Mouse (Mus musculus) lung, postnatal 14 days (tissue): ENCODE results near the gene Lrrc4.

Experiments used
- DNase-seq: peaks from one replicate; pipeline ENCODE4 v3.0.0; 2021

The Lrrc4 gene

DNA sequence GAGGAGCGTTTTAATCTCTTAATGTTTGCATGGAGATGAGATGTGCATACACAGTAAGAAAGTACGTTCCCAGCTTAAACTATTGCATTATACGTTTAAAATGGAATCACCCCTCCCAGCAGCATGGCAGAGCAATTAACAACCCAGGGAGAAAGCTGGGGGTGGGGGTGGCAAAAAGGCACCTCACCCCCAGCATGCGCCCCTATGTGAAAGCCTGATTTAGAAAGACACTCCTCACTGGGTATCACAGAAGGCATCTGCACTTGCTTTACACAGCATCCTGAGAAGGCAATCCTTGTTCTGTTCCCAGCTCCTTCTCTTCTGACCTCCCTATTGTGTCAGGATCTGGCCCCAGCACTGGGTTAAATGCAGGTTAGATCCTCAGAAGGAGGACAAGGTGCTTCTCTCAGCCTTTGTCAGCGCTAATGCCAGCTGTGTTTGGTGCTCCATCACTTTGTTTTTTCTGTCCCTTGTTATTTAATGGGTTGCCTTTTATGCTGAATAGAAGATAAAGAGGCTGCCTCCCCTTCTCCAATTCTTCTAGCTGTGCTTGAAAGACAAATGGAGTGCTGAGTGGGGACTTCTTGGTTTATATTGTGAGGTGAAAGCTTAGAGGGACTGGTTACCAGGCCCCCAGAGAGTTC lies 69.3 kb downstream of the Lrrc4 start:
- no peak for DNase-seq

DNA sequence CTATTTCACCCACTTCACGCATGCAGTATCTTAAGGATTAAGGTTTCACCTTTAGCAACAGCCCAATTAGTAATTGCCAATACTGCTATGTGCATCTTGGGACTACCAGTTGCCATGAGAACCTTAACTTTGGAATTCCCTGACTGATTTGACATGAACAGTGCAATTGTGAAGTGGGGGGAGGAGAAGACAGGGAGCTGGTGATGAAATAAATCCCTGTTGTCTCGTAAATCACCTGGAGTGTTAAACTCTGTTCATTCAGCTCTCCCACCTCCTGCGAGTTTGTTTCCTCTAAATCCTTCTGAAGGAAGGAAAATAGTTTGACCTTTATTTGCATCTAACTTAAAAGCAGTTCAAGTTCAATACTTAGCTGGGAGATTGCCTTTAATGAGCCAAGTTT lies 69.8 kb downstream of the Lrrc4 start:
- no peak for DNase-seq

DNA sequence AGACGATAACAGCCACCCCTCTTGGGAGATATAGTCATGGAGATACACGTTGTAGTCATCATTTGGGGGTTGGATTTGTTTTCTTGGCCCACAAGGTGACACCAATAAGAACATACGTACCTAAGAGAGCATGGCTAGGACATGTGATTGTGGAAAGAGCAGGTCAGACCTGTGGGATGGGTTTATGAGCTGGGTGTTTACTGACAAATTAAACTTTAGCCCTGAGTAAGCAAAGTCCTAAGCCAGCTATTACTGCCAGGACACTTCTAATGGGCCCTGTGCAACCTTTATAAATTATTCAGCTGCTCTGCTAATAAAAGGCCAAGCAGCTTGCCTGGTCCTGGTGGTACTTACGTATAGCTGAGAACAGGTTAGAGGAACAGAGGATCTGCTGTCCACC lies 73.3 kb downstream of the Lrrc4 start:
- no peak for DNase-seq

DNA sequence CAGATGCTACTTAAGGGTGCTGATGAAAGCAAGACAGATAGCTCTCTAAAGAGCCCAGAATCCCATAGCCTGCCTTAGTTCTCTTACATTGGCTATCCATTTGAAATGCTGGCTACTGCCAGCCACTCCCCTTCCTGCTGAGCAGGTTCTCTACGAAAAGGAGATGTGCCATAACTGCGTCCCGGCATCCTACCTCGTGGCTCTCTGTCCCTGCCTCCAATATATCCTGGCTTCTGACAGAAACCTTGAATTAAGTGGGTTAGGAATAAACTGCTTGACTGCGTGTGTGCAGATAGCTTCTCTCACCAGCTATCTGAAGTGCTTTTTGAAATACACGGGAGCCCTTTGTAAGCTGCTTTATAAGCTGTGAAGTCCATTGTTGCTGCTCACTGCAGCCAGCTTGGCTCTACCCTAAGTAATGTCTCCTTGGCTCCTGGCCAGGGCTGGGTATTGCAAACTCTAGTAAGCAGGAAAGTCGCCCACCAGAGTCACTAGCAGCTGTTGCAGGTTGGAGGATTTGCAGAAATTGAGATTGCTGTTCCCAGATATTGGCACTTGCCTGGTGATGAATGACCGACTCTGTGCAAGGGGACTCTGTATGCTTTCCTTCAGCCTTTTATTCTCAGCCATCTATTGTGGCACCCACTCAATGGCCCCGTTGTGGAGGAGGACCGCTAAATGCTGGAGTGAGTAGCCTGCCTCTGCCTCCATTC lies 75.1 kb downstream of the Lrrc4 start:
- DNase-seq: peak; percentile 33

DNA sequence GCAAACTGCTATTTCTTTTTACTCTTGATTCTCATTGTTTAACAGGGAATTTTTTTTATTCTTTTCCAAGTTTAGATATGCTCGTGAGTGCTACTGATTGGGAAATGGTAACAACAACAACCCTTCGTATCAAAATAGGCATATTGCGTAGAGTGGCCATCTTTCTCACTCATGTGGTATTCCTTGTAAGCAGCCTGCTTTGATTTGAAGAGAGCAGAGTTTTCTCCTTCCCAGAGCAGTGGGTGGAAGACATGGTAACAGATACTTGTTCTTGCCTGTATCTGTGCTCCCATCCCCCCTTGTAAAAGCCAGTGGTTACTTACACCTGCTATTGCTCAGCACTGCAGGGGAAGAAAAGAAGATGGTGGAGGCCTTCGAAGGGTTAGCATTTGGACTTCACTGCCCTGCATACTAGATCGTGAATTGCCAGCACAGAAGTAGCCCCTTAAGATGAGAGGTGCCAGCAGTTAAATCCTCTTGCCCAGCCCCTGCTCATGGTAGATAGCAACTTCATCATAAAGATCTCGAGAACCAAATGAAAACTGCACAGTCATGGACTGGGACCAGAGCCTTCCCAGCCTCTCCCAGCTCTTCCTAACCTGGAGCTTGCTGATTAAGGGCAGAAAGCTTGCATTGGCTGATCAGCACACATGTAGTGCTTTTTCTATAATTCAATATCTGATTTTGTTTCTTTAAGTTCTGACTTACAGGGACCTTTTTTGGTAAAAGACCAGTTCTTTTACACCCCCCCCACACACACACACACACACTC lies 77.2 kb downstream of the Lrrc4 start:
- DNase-seq: no peak

DNA sequence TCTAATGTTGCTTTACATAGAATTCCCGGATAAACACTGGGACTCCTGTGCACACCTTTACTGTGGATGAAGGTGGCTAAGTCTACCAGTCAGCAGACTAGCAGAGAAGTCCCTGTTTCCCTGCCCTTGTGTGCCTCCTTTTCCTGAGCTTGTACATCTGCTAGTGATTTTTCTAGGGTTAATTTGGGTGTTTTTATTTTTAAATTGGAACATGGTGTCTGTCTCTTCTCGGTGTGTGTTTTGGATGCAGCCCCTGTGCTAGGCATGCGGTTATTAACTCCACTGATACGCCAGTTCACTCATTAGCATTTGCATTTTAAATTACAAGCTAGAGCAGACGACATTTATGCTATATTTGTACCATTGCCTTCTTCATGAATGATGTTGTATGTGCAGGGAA lies 77.9 kb downstream of the Lrrc4 start:
- no peak for DNase-seq

DNA sequence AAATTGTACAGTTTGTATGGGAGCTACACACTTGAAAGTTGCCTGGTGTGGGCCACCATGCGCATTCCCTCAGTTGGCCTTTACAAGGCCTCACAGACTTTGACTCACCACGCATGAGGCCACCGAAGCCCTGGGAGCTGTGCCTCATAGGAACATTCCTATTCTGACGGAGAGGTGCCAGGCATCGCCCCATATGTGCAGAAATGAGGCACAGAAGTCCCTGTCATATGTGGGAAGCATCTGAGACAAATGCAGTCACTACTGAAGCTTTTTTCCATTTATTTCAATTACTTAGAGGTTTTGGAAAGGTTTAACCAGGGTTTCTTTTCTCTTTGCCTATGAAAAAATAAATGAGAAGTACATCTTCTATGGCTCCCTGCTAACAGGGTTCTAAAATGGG lies 78.3 kb downstream of the Lrrc4 start:
- no peak for DNase-seq

DNA sequence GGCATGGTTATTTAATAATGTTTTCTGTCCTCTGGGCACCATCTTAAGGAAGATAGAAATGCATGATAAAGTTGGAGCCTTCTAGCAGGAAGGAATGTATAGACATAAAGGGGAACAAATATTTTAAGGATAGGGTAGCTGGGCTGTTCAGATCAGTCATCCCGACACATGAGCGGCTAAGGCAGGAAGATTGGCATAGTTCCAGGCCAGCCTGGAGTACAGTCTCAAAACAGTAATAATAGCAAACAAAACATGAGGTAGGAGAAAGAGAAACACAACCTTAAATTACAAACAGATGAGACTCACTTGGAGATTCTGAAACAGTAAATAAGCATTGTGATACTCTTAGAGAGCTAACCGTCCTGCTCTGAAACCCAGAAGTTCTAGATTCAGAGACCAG lies 80.4 kb downstream of the Lrrc4 start:
- DNase-seq: peak; percentile 17

DNA sequence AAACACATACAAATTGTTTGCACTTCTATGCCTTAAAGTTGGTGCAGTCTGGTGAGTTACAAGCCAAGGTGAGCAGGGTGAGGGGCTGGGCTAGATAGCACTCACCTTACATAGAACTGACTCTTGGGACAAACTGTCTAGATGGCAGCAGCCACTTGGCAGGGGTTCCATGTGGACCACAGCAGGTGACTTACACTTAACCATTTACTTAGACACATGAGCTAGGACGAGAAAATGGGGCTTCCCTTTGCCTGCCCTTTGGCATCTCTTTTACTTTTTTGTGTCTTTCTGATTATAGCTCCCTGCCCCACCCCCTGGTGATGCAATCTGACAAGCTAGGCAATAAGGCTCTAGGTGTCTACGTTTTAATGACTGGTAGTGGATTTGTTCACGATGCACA lies 82.3 kb downstream of the Lrrc4 start:
- DNase-seq: no peak

DNA sequence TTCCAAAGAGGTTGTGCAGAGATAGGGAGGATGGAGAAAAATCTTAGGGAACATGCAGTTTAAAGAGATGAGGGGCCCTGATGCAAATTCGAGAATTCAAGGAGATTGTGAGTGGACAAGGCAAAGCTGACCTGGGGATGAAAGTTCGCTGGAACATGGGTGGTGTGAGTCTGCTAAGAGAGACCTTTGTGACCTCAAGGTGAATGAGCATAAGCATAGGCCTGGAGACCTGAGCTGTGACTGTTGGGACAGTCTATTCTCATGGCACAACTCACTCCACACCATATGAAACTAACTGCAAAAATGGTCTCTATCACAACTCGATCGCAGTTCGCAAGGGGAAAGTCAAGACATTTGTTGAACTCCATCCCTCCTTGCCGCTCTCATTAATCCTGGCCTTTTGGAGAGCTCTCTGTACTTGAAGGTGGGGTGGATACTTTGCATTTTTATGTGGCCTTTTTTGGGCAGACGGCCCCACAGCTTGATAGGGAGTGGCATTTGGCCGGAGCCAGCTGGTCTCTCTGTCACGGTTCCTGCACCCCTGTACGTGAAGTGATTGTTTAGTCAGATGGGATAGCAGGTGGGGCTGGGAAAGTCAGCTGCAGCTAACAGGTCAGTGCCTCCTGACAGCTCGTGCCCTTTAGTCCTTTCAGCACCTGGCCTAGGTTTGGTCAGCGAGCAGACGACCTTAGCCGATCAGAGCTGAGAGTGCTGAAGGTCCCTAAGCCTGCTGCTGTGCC lies 83.4 kb downstream of the Lrrc4 start:
- DNase-seq: no peak

DNA sequence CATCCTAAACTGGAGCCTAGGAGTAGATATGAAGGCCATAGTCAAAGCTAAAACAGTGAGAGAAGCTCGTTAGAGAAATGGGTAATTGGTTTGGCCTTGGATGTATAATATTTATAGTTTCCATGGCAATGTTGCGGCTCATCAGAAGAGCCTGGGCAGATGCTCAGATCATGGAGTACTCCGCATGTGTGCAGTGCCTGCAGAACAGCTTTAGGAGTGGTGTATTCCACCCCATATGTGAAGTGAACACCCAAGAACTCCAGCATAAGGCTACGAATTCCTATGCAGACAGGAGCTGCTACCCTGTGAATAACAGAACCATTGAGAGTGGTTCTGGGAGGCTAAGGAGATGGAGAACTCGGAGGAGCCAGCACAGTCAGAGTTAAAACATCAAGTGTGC lies 84.5 kb downstream of the Lrrc4 start:
- DNase-seq: no peak

DNA sequence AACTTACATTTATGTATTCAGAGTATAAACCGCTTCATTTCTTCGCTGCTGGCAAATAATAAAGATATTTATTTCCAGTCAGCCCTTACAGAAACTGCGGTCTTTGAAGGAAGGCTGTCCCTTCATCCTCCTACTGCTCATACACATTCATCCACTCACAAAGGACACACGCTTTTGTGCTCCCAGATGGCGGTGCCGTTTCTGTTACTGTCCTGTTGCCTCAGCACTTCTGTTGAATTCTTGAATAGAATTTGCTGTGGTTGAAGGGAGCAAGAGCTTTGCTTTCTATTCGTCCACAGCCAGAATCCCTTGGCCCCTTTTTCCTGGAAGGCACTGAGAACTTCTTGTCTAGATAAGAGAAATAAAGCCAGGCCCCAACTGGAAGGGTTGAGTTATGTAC lies 85.7 kb downstream of the Lrrc4 start:
- no peak for DNase-seq

DNA sequence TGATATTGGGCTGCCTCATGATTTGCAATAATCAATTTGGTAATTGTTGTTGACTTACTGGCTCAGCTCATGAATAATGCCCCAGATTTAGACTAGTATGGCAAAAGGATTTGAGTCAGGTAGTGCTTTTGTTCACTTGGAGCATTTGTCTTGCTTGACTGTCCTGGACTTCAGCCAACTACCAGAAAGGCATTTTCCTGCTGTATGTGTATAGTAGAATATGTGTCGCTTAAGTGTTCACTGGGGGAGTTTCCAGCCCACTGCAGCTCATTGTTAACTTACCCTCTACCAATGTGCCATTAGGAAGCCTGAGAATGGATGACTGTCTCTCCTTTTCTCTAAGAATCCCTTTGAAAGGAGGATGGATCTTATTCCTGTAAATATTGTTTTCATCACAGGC lies 88.0 kb downstream of the Lrrc4 start:
- DNase-seq: no peak

DNA sequence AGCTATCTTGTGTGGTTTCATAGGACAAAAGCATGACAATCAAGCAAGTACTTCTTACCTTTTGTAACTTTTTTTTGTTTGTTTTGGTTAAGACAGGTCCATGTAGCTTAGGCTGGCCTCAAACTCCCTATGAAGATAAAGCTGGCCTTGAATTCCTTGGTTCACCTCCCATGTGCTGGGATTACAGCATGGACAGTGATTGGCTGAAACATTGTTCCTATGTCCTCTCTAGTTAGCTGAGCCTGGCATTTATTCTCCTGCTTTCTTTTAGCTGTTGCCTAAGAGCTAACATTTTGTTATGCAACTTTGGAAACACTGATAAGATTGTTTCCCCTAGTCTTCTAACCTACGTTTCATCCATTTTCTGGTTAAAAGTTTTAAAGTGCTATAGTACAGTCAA lies 93.9 kb downstream of the Lrrc4 start:
- DNase-seq: no peak

DNA sequence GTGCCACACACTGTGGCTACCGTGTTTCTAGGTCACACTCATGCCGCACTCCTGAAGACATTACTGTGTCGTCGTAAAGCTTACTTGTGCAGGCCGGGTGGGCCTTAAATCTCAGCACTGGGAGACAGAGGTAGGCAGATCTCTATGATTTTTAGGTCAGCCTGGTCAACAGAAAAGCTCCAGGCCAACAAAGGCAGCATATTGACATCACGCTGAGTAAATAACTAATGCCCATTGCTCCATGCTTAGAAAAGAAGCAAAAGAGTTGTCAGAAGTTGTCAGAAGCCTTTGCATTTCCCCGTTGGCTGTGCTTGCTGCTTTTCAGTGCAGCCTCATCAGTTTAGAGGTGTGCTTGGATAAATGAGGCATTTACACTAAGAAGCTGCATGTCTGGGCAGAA lies 94.9 kb downstream of the Lrrc4 start:
- DNase-seq: no peak

DNA sequence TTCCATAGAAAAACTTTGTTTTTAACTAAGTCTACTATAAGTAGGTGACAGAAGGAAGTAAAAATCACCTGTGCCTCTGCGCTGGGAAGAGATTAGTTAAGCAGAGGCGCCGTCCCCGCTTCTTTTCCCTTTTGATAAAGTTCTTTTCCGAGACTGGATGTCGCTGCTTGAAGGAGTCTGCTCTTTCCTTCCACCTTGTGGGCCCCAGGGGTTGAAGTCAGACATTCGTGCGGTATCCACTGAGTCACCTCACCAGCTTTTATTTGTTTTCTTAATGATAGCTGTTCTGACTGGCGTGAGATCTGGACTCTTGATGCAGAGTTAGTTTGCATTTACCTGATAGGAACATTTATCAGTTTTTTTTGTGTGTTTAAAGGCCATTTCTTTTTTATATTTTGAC lies 96.4 kb downstream of the Lrrc4 start:
- no peak for DNase-seq

DNA sequence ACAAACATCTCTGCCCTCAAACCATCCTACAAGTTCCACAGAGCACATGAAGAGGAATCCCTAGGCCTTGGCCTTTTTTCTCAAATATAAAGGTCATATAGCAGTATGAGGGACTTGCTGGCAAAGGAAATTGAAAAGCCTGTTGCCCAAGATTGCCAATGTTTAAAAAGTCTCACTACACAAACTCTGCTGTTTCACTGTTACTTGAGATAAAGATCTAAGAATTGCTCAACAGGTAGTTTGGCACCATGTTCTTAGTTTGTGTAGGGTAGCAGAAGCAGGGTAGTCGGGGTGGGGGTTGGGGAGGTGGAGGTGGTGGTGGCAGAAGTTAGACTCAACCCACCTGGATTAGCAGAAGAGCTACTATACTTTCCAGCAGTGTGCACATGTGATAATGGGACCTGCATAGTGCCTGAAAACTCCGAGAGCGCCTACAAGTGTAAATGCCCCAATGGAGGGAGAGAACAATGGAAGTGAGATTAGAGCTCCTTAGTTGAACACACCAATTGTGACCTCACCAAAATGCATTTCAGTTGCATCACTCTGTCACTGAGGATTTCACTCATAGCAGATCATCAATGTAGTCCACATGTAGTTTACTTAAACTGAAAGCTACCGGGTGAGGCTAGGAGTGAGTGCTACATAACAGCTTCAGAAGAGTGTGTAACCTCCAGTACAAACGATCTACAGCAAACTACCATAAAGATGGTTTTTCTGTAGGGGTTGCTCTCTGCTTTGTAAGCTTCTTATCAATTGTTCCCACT lies 97.5 kb downstream of the Lrrc4 start:
- DNase-seq: no peak

DNA sequence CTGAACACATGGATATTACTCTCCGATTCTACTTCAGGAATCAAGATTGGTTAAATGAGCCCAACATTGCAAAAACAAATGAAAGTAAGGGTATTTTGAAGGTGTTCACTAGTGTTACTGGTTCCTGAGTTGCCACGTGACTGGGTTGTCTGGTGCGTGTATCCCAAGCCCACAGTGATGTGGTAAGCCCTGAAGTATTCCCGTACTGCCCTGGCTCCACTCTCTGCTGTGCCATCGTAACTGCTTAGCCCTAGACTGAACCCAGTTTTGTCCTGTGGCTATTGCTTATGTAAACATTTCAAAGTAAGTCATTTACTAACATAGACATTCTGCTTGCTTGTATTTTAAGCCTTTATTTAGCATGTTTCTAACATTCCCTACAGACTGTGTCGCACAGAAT lies 100.3 kb downstream of the Lrrc4 start:
- no peak for DNase-seq

DNA sequence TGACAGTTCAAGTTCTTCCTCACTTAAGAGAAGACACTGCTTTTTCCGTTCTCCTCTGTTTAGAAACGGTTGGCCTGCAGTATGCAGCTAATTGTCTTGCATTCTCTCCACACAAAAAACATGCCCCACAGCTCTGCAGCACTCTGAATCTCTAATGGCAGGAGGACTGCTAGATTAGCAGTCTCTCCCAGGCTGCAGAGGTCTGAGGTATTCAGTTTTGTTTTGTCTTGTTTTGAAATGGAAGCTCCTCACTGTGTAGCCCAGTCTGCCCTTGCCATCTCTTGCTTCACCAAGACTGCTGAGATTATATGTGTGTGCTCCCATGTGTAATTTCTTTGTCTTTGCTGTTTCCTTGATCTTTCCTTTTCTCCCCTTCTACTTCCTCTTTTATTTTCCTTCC lies 101.9 kb downstream of the Lrrc4 start:
- DNase-seq: no peak

DNA sequence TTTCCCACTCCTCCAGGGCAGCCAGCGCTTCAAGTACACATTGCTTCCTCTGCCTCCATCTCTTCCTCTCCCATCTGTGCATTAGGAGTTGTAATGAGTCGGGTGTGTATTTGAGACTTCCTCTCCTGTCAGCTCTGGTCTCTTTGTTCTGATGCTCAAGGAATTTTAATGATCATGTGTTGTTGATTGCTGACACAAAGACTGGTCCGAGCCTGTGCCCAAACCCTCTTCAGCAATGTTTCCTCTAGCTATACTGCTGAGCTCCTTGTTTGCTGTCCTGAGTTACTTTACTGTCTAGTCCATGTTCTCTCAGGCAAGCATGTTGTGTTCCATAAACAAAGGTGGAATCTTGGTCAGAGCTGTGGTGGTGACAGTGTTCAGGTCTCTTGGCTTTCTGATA lies 102.3 kb downstream of the Lrrc4 start:
- DNase-seq: no peak

DNA sequence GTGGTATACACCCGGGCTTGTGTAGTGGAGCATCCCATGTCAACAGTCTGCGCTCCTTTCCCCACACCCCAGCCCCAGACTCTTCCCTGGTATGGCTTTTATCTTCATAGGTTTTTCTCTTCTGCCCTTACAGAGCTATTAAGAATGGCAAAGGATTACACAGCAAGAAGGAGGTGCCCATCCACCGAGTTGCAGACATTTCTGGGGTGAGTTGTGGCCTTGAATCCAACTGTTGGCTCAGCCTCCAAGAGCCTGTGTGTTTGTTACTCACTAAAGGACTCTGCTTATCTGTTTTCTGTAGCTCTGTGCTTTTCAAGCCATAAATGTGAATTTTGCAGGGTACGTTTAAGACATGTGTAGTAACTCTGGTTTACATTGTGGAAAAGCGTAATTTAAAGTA lies 106.8 kb downstream of the Lrrc4 start:
- no peak for DNase-seq

DNA sequence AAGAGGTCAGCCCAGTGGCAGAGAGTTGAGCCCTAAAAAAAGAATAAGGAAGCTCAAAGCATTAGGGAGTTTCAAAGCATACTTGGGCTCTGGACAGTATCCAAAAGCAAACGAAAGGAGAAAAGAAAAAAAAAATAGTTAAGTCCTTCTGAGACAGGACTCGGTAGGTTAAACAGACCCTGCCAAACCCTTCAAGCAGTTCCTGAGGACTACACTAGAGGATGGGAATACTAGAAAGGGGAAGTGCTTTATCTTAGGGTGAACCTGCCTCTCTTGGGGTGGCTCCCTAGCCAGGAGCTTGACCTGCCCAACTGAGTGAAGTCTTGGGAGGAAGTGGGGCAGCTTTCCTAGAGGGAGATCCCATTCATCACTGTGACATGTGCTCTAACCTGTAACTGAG lies 108.5 kb downstream of the Lrrc4 start:
- no peak for DNase-seq
